Mouse (Mus musculus): Measurements from ENCODE around the gene Dusp8. TPM values are rescaled to one million over a fixed set of nuclear protein-coding genes. Genes with fewer than 3 reads are reported as not detected.

Gene Dusp8
- polyA plus RNA-seq, 1 experiment from 2014 or later: 96.1 TPM

GRCm38 (mm10) chr7:142094301-142095143 lies 1.1 kb downstream of the Dusp8 start:
- H3K36me3 ChIP-seq: 0 out of 2 replicates have a peak, but pooled peaks cover 3% of the 10 kb centered on the region
- H3K9ac ChIP-seq: peak overlapping the region; percentile 99
- H3K27me3 ChIP-seq: peaks cover 14% of the 10 kb centered on the region
- peaks cover 64% of the 10 kb centered on the region for H3K4me1 ChIP-seq (replicated peaks)
- H3K4me3 ChIP-seq: peak overlapping the region; percentile 89
- H3K9me3 ChIP-seq: no peaks in the 10 kb centered on the region
- H3K27ac ChIP-seq (replicated peaks): peak overlapping the region; percentile 96
- peak; percentile 25 for ATAC-seq (ENCODE audit: low read depth)
- H3K4me2 ChIP-seq: peak overlapping the region; percentile 85
- WGBS: under 1% methylated on average over 87 of the region's 89 CpGs

DNA sequence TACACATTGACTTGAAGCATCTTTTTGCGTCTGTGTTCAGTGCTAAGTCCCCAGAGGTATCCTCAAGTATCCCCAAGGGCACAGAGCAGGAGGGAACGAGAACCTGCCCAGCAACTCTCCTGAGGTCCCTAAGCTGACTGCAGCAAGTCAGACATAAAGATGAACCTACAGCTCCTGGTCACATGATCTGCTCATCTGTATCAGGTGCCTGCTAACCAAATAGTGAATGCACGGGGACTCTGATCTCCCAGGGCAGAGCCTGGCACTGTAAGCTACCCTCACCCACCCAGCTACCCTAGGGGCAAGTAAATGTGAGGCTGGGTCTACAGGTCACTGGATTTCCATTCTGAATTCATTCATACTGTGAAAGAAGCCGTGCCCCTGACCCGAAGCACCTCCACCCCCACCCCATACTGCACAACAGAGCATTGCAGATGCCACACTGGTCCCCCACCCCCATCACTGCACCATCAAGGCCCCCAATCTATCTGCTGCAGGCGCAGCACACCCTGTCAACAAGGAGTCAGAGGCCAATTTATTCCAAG lies 1.9 kb downstream of the Dusp8 start:
- peak overlapping the region; percentile 85 for H3K4me2 ChIP-seq
- H3K27ac ChIP-seq (replicated peaks): peak overlapping the region; percentile 96
- 21% methylated on average over 6 of the region's 6 CpGs for WGBS
- peak overlapping the region; percentile 99 for H3K9ac ChIP-seq
- no peaks in the 10 kb centered on the region for H3K9me3 ChIP-seq
- H3K4me3 ChIP-seq: peak overlapping the region; percentile 89
- peaks cover 72% of the 10 kb centered on the region for H3K4me1 ChIP-seq (replicated peaks)
- H3K36me3 ChIP-seq: 0 out of 2 replicates have a peak, but pooled peaks cover 3% of the 10 kb centered on the region
- H3K27me3 ChIP-seq: peaks cover 14% of the 10 kb centered on the region
- no peak for ATAC-seq (ENCODE audit: low read depth)

- peak overlapping the region; percentile 85 for H3K4me2 ChIP-seq
- H3K27me3 ChIP-seq: peaks cover 14% of the 10 kb centered on the region
- ATAC-seq (ENCODE audit: low read depth): no peak
- peaks cover 8% of the 10 kb centered on the region for H3K36me3 ChIP-seq
- peak overlapping the region; percentile 99 for H3K9ac ChIP-seq
- peak overlapping the region; percentile 96 for H3K27ac ChIP-seq (replicated peaks)
- H3K4me3 ChIP-seq: peak overlapping the region; percentile 89
- no peaks in the 10 kb centered on the region for H3K9me3 ChIP-seq
- H3K4me1 ChIP-seq (replicated peaks): peaks cover 80% of the 10 kb centered on the region
- 25% methylated on average over 1 of the region's 1 CpGs for WGBS
Measured at GRCm38 (mm10) chr7:142092991-142093390, 2.7 kb downstream of the Dusp8 start.

GRCm38 (mm10) chr7:142091848-142092247 lies 3.8 kb downstream of the Dusp8 start:
- Histone ChIP-seq H3K36me3 (peaks cover 19% of the 10 kb centered on the region), H3K27me3 (peaks cover 7% of the 10 kb centered on the region), H3K4me3 (peak overlapping the region; percentile 89), H3K4me2 (peak overlapping the region; percentile 85), H3K4me1 (replicated peaks) (peaks cover 83% of the 10 kb centered on the region), H3K27ac (replicated peaks) (peak overlapping the region; percentile 96), H3K9me3 (no peaks in the 10 kb centered on the region), H3K9ac (peak overlapping the region; percentile 99)
- no peak; the same call in 1 of the 2 replicates for ATAC-seq (ENCODE audit: low read depth)
- 3% methylated on average over 4 of the region's 4 CpGs for WGBS

DNA sequence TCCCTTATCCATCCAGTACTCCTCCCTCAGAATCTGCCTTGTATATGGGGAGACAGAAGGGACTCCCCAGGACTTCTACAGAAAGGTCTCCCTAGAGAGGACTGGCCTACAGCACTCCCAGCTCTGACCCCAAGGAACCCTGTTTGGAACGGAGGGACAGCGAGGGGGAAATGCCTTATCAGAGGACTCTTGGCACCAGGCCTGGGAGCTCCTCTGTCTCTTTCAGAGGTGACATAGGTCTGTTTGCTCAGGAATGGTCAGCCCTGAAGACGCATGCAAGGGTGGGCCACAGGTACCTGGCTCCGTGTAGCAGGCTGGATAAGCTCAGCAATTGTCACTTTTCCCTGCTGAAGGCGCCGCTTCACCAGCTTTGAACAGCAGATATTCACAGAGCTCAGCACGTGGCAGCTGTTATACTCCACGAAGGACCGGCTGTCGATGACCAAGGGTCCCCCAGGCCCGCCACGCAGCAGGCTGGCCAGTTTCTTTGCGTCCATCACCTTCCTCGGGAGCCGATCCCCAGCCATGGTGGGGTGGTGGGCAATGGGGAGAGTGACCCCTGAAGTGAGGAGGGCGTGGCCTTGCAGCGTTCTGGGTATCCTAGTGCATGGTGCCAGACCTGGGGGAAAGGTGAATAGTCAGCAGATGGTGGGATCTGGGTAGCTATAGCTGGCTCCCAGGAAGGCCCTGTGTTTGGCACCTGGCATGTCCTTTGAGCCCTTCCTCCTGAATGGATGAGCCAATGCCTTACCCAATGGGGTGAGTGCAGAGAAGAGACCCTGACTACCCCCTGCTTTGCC lies 5.8 kb downstream of the Dusp8 start:
- Histone ChIP-seq H3K4me2 (peak overlapping the region; percentile 85), H3K36me3 (peaks cover 39% of the 10 kb centered on the region), H3K4me3 (no peak overlapping the region), H3K27me3 (peaks cover 18% of the 10 kb centered on the region), H3K4me1 (replicated peaks) (peaks cover 77% of the 10 kb centered on the region), H3K9me3 (no peaks in the 10 kb centered on the region), H3K9ac (peak overlapping the region; percentile 99), H3K27ac (replicated peaks) (peak overlapping the region; percentile 96)
- ATAC-seq (ENCODE audit: low read depth): no peak
- WGBS: 45% methylated on average over 17 of the region's 17 CpGs

- Histone ChIP-seq H3K4me3 (0 out of 2 replicates have a peak overlapping the region, but pooled peaks have one; percentile 5), H3K27me3 (peaks cover 27% of the 10 kb centered on the region), H3K4me2 (peak overlapping the region; percentile 85), H3K4me1 (replicated peaks) (peaks cover 81% of the 10 kb centered on the region), H3K27ac (replicated peaks) (peak overlapping the region; percentile 96), H3K9ac (peak overlapping the region; percentile 99), H3K36me3 (peaks cover 49% of the 10 kb centered on the region), H3K9me3 (no peaks in the 10 kb centered on the region)
- WGBS: 3% methylated on average over 5 of the region's 5 CpGs
- ATAC-seq (ENCODE audit: low read depth): peak; percentile 71
Measured at GRCm38 (mm10) chr7:142088886-142089285, 6.8 kb downstream of the Dusp8 start.

DNA sequence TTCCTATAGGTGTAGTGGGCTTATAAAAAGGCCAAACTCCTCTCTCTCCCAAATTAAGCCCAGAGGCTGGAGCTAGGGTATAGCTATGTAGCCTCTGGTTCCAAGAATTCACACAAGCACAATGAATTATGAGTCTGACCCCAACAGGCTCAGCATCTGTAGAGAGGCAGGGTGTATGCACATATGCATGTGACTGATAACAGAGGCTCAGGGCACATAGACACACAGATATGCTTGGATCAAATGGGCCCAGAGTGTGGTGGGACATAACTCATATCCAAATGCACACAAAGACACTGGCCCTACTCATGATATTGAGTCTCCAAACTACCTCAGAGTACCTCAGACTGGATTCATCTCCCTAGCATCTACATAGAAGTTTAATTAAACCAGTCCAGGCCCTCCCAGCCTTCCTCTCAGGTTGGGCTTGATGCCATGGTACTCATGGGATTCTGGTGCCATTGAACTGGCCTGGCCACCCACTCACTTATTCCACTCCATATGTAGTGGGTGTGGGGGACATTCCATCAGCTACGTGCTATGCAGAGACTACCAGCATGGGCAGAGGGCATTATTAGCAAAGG lies 8.5 kb downstream of the Dusp8 start:
- Histone ChIP-seq H3K9me3 (no peaks in the 10 kb centered on the region), H3K4me2 (no peak overlapping the region), H3K4me3 (no peak overlapping the region), H3K9ac (0 out of 2 replicates have a peak overlapping the region, but pooled peaks have one; percentile 17), H3K27me3 (peaks cover 44% of the 10 kb centered on the region), H3K4me1 (replicated peaks) (peaks cover 76% of the 10 kb centered on the region), H3K36me3 (peaks cover 66% of the 10 kb centered on the region), H3K27ac (replicated peaks) (no peak overlapping the region)
- WGBS: 97% methylated on average over 1 of the region's 1 CpGs
- ATAC-seq (ENCODE audit: low read depth): no peak

DNA sequence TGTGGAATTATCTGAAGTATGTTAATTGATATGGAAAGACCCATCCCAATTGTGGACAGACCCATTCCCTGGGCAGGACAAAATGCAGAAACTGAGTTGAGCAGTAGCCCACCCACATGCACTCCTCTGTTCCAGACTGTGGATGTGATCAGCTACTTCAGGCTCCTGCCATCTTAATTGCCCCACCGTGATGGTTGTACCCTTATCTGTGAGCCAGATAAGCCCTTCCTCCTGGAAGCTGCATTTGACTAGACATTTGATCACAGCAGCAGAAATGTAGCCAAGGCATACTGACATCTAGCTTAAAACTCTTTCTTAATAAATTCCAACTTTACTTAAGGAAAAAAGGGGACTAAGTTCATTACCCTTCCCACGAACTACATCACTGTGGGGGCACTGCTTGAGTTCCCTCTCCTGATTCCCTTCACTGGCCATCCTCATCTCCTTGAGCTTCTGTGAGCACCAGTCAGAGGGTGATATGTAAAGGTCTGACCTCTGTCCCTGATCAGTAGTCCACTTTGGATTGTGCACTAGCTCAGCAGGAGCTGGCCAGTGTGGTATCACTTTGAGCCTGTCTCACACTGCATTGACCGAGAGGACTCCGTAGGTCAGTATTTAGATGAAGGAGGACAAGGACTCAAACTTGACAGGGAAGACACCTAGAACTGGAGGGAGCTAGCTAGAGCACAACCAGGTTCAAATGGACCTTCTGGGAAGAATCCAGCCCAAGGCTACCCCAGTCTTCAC lies 9.3 kb downstream of the Dusp8 start:
- Histone ChIP-seq H3K27ac (replicated peaks) (no peak overlapping the region), H3K27me3 (peaks cover 50% of the 10 kb centered on the region), H3K9me3 (no peaks in the 10 kb centered on the region), H3K4me3 (no peak overlapping the region), H3K4me2 (no peak overlapping the region), H3K9ac (no peak overlapping the region), H3K4me1 (replicated peaks) (peaks cover 73% of the 10 kb centered on the region), H3K36me3 (peaks cover 74% of the 10 kb centered on the region)
- 89% methylated on average over 4 of the region's 4 CpGs for WGBS
- ATAC-seq (ENCODE audit: low read depth): no peak

DNA sequence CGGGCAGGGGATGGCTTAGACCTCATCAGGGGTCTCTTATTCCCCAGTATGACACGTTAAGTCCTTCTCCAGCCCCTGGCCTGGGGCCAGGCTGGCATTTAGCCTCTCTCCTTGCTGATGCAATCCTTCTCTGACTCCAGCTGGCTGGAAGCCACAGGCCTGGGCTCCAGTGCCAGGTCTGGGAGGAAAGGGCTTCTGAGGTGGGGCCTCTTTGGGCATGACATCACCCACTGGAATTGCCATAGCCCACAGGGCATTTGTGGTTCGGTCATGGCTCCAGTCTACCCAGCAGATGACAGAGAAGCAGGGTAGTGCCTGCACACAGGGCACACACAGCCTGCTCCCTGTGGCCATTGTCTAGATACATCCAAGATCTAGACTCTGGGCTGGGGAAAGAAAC lies 10.8 kb downstream of the Dusp8 start:
- H3K9me3 ChIP-seq: no peaks in the 10 kb centered on the region
- peak overlapping the region; percentile 6; the same call in 1 of the 2 replicates for H3K27ac ChIP-seq (replicated peaks)
- H3K4me3 ChIP-seq: no peak overlapping the region
- 46% methylated on average over 3 of the region's 3 CpGs for WGBS
- H3K4me1 ChIP-seq (replicated peaks): peaks cover 58% of the 10 kb centered on the region
- no peak overlapping the region for H3K9ac ChIP-seq
- H3K36me3 ChIP-seq: peaks cover 88% of the 10 kb centered on the region
- peaks cover 50% of the 10 kb centered on the region for H3K27me3 ChIP-seq
- ATAC-seq (ENCODE audit: low read depth): no peak
- no peak overlapping the region for H3K4me2 ChIP-seq

DNA sequence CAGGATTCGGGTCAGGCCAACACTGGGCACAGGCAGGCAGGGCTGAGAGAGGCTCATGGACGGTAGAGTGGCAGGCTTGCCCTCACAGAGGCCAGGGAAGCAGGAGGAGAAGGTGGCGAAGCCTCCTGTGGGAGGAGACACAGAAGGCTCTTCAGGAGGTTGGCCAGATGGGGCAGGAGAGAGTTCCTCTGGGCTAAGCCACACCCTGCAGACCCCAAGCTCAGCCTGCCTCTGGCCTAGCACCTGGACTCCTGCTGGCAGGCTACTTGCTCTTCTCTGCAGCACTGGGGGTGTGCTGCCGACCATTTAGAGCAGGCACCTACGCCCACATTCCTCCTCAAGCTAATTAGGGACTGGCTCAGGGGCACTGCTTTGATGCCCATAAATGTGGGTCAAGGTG lies 11.2 kb downstream of the Dusp8 start:
- ATAC-seq (ENCODE audit: low read depth): no peak
- Histone ChIP-seq H3K36me3 (peaks cover 89% of the 10 kb centered on the region), H3K27me3 (peaks cover 50% of the 10 kb centered on the region), H3K4me1 (replicated peaks) (peaks cover 53% of the 10 kb centered on the region), H3K4me2 (no peak overlapping the region), H3K4me3 (no peak overlapping the region), H3K9me3 (no peaks in the 10 kb centered on the region), H3K9ac (no peak overlapping the region), H3K27ac (replicated peaks) (peak overlapping the region; percentile 6; the same call in 1 of the 2 replicates)
- WGBS: 26% methylated on average over 5 of the region's 5 CpGs
